Mouse (Mus musculus): Measurements from ENCODE around the gene Slc7a11.

Gene Slc7a11

GRCm38 (mm10) chr3:50220454-50220853 is 223.0 kb downstream of the Slc7a11 start:
- in situ Hi-C loops (cut with MboI, MseI) = no loop called here

GRCm38 (mm10) chr3:50186369-50186768 is 257.0 kb downstream of the Slc7a11 start:
- in situ Hi-C loops (cut with MboI, MseI) = no loop called here

DNA sequence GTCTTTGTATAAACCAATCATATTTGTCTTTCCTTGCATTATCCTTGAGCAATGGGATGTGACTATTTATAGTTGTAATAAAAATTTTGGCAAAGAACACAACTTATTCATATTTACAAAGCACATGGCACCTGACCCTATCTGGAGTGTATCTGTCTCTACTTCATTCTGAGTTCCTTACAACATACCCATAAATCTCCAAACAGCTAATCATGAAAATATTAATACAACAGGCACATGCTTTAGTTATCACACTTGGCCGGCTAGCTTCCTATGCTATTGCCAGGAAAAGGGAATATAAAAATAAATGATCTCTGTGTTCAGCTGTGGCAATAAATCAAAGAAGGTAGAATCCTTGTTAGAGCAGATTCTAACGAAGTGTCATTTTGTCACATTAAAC is 257.5 kb downstream of the Slc7a11 start:
- in situ Hi-C loops (cut with MboI, MseI) = no loop called here

- in situ Hi-C loops (cut with MboI, MseI) = no loop called here
Observed at GRCm38 (mm10) chr3:50160756-50161155, 282.7 kb downstream of the Slc7a11 start.

DNA sequence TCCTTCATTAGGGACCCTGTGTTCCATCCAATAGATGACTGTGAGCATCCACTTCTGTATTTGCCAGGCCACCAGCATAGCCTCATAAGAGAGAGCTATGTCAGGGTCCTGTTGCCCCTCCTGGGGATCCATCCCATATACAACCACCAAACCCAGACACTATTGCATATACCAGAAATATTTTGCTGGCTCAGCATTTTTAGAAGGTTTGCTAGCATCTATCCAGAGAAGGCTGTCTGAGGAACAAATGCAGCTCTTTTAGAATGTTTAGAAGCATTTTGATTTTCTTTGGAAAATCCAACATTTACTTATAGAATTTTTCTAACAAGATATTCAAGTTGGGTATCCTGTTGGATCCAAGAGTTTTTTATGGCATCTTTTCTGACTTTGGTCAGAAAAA is 299.3 kb downstream of the Slc7a11 start:
- in situ Hi-C loops (cut with MboI, MseI) = no loop called here

GRCm38 (mm10) chr3:50138319-50138718 is 305.1 kb downstream of the Slc7a11 start:
- in situ Hi-C loops (cut with MboI, MseI) = loop anchor here in 1 of 2 experiments (5.0 to 10.0 kb wide), 2 partner anchors 64 to 906 kb away; no protein-coding TSS in a partner anchor

DNA sequence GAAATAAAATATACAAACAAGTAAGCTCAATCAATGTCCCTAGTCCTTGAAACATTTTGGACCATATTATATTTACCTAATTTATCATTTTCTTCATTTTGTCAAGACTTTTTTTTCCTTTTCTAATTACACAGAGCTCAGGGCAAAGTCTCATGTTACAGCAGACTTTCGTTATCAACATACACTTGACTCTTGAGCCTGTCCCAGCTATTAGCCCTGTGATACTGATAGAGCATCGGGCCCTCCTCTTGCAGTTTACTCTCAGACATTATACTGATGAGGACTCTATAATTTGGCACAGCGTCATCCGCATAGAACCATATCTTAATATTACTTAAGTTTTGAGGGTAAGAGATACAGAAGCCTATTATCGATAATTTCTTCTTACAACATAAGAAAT is 311.2 kb downstream of the Slc7a11 start:
- in situ Hi-C loops (cut with MboI, MseI) = loop anchor here in 1 of 2 experiments (10.0 kb wide), 1 partner anchor 913 kb away; no protein-coding TSS in a partner anchor

GRCm38 (mm10) chr3:50130319-50130718 is 313.1 kb downstream of the Slc7a11 start:
- in situ Hi-C loops (cut with MboI, MseI) = loop anchor here in 1 of 2 experiments (10.0 kb wide), 1 partner anchor 914 kb away; no protein-coding TSS in a partner anchor

DNA sequence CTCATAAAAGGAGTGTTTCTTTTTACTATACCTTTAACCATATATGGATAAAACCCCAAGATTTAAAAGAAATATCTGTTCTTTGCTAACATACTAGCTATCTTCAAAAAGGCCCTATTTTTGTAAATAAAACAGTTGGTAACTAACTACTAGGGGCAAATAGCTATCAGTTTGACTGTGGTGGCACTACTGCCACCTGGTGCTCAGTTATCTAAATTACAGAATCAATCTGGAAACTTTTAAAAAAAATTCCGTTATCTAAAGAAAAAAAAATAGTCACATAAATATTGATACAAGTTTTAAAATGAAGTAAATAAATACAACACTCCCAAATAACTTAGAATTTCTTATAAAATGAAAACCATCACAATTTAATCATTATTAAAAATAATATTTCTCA is 322.4 kb downstream of the Slc7a11 start:
- in situ Hi-C loops (cut with MboI, MseI) = no loop called here

GRCm38 (mm10) chr3:50116266-50116665 is 327.1 kb downstream of the Slc7a11 start:
- in situ Hi-C loops (cut with MboI, MseI) = no loop called here

GRCm38 (mm10) chr3:50105509-50105908 is 337.9 kb downstream of the Slc7a11 start:
- in situ Hi-C loops (cut with MboI, MseI) = no loop called here

DNA sequence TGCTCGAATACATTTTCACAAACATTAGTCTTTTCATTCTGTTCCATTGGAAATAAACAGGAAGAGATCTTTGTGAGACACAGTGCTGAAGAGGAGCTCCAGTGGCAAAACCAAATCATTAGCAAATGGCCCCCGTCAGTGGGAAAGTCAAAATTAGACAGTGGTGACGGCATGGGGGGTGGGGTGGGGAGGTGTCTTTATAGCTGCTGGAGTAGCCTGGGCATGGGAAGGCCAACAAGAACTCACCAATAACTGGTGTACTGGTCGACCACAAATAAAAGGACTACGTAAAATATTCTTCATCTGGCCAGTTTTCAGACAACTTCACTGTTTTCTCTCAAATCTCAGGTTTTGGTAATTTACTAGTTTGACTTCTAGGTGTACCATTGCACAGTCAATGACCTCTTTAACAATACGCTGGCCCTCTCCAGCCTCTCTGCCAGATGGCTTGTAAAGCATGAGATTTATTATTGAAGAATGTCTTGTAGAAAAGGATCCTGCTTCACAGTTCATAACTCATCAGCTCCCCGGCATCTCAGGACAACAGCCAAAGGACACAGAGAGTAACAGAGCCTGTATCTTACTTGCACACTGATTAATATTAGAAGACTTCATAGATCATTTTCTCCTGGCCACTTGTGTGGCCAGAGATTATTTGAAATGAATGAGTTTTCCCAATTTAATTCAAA is 348.9 kb downstream of the Slc7a11 start:
- in situ Hi-C loops (cut with MboI, MseI) = no loop called here

DNA sequence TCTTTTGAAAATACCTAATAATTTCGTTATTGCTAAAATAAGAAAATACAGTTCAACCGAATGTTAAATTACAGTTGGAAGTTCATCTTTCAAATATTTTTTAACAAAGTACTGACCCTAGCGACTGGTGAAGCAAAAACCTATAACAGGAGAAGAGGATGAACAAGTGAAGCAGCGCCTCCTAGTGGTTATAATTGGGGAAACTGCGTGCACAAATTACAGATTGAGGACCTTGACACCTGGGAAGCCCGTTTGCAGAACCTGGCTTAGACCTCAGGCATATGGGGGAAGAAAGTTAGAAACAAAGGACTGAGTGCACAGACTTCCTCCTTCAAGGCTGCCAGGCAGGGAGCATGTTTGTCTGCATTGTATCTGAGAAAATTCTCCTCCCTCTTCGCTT is 366.4 kb downstream of the Slc7a11 start:
- in situ Hi-C loops (cut with MboI, MseI) = no loop called here

- in situ Hi-C loops (cut with MboI, MseI) = no loop called here
Observed at GRCm38 (mm10) chr3:50063396-50063795, 380.0 kb downstream of the Slc7a11 start.

- in situ Hi-C loops (cut with MboI, MseI) = no loop called here
Observed at GRCm38 (mm10) chr3:50044666-50045065, 398.7 kb downstream of the Slc7a11 start.

GRCm38 (mm10) chr3:50044160-50044559 is 399.3 kb downstream of the Slc7a11 start:
- in situ Hi-C loops (cut with MboI, MseI) = no loop called here

DNA sequence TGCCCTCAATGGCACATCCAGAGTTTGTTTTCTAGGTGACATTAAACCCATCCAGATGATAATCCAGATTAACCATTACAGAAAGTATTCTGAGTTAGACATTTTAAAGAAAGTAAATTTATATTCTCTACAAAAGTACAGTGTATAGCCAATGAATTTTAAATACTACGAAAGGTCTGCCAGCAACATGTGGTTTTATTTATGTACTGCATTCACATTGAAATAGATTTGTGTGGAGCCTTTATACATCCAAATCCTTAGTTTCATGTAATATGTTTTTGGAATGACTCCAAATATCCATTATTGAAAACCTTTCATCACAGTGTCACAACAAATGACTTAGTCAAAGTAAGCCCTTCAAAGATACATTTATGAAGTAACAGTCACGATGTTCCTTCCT is 402.3 kb downstream of the Slc7a11 start:
- in situ Hi-C loops (cut with MboI, MseI) = no loop called here

DNA sequence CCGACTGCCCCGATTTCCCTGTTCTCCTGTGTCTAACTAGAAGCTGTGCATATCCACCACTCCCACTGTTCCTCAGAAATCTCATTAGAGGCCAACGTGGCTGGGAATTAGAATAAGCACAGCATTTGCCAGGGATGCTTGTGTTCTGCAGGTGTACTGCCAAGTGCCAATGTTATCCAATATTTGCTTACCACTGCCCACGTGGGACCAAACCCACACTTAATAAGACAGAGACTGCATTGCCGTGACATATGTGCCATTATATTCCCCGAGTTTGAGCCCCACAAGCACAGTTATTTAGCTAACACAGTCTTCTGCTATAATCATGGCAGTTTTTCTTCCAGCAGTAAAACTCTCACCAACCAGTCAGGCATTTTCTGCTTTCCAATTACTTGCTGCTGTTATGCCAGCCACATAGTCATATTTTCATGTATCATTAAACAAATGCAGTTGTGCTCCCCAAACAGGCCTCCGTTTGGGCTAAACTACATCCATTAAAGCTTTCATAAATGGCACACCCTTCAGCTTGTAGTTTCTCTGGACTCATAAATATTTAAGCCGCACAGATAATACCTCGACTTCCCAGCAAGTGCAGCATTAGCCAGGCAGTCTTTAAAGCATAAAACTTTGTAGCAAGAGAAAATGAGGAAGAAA is 407.4 kb downstream of the Slc7a11 start:
- in situ Hi-C loops (cut with MboI, MseI) = no loop called here

DNA sequence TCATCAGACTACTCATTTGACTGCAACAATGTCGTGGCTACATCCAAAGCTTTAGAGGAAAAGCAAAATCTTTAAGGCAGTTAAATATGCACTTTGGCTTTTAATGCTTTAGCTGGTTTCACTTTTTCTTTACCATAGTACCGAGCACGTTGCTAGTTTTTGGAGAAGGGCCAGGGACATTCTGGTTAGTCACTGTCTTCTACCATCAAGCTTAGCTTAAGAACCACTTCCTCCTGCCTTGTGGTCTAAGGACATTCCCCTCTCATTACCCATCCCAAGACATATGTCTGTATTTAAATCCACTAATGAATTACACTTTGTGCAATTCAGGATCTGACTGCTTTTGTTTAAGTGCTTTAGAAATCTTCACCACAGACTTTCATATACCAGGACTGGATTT is 410.1 kb downstream of the Slc7a11 start:
- in situ Hi-C loops (cut with MboI, MseI) = no loop called here

- in situ Hi-C loops (cut with MboI, MseI) = no loop called here
Observed at GRCm38 (mm10) chr3:50026039-50026438, 417.4 kb downstream of the Slc7a11 start.

DNA sequence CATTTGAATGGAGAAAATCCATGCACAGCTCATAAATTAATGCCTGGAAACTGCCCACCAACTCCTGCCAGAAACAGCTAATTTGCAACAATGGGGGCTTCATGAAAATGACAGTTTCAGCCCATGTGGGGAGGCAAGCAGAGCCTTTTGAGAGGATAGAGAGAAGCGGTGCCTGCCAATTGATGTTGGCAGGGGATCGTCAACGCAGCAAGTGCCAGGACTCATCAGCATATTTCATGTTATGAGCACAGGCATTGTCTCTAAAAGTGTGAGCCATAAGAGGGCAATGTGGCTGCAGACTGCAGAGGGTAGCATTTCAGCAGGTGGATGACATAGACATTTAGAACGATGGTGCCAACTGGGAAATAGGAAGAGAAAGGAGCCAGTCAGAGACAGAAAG is 429.0 kb downstream of the Slc7a11 start:
- in situ Hi-C loops (cut with MboI, MseI) = no loop called here

GRCm38 (mm10) chr3:50012012-50012411 is 431.4 kb downstream of the Slc7a11 start:
- in situ Hi-C loops (cut with MboI, MseI) = no loop called here

Measured in T-helper 17 cell (primary cell).